21 mouse cellular contexts compared by ENCODE assay signal in genomic region chr9:60959537-60959936, GRCm38 (mm10).
DNase-seq lines count a peak whose midpoint lies in the region; TF ChIP-seq lines count a peak whose summit lies in the region.
"Had no signal": no experiment of that assay in that cellular context is flagged by ENCODE, and none has a peak within 500 bp of the region (broad histone marks: within the 10 kb centered on the region; RNA-seq: fewer than 3 reads in every experiment).

No protein-coding gene starts in this region.

- H3K4me1 ChIP-seq in embryonic fibroblast, embryonic 13.5 days (ENCODE audit: control insufficient read depth, insufficient read depth, low read length), result peaks cover 8% of the 10 kb centered on the region
- H3K4me1 ChIP-seq: forebrain, embryonic 12.5 days had no signal

- TF ChIP-seq CTCF in C2C12 (IDR thresholded peaks at IDR 0.05; ENCODE audit: control insufficient read depth, insufficient read depth, insufficient read length), result no peak
- TF ChIP-seq CTCF in embryonic fibroblast, embryonic 13.5 days (IDR thresholded peaks at IDR 0.05; ENCODE audit: borderline replicate concordance, insufficient read depth, low read length), result no peak

- H3K27me3 ChIP-seq in C2C12 (ENCODE audit: control insufficient read depth, insufficient read depth, insufficient read length), result no peaks in the 10 kb centered on the region
- H3K27me3 ChIP-seq: Patski had no signal

- H3K79me2 ChIP-seq in C2C12 (ENCODE audit: control insufficient read depth, insufficient read depth), result no peaks in the 10 kb centered on the region

- no peaks in the 10 kb centered on the region for H3K79me3 ChIP-seq in C2C12 (ENCODE audit: low read depth)

- no peak overlapping the region for H3K4me3 ChIP-seq in C2C12 (ENCODE audit: insufficient read depth, poor library complexity, severe bottlenecking)
- no peak overlapping the region for H3K4me3 ChIP-seq in embryonic fibroblast, embryonic 13.5 days (ENCODE audit: insufficient read depth, low read length)
- H3K4me3 ChIP-seq: embryonic facial prominence, embryonic 10.5 days; embryonic facial prominence, embryonic 12.5 days; erythroblast, embryonic 14.5 days; forebrain, embryonic 10.5 days; forebrain, embryonic 12.5 days had no signal

- DNase-seq in 3T3-L1 (ENCODE audit: low read depth, low spot score), result peak; percentile 77
- DNase-seq in layer of hippocampus, adult 9-11 months, result no peak
- DNase-seq in kidney, postnatal 14 days, result no peak
- no peak for DNase-seq in heart, adult 18-20 months
- DNase-seq: adrenal gland, adult 8-10 months; adrenal gland, postnatal 14 days; adrenal gland, postnatal 36 days; B cell, adult 2 months; cerebellum, adult 11-12 months; cerebellum, adult 2 months; cerebellum, adult 9-10 months; cerebellum, postnatal 10 days; cerebellum, postnatal 25 days had no signal

- TF ChIP-seq POLR2A in embryonic fibroblast, embryonic 13.5 days (IDR thresholded peaks at IDR 0.05; ENCODE audit: low read depth, low read length), result no peak

- peak overlapping the region; percentile 39; the same call in 1 of the 2 replicates for H3K27ac ChIP-seq in embryonic fibroblast, embryonic 13.5 days (ENCODE audit: insufficient read depth, low read length)
- H3K27ac ChIP-seq: embryonic facial prominence, embryonic 10.5 days; embryonic facial prominence, embryonic 12.5 days; forebrain, embryonic 10.5 days; forebrain, embryonic 12.5 days had no signal

- H3K36me3 ChIP-seq in C2C12 (ENCODE audit: control insufficient read depth, insufficient read depth), result no peaks in the 10 kb centered on the region
- H3K36me3 ChIP-seq: embryonic facial prominence, embryonic 10.5 days; embryonic facial prominence, embryonic 12.5 days; forebrain, embryonic 10.5 days; forebrain, embryonic 12.5 days had no signal

- no peak overlapping the region for H3ac ChIP-seq in C2C12 (ENCODE audit: control insufficient read depth, insufficient read length, low read depth)

TF ChIP-seq in C2C12, 6 proteins besides CTCF, POLR2A, EP300 and RAD21:
- TF ChIP-seq CEBPB (IDR thresholded peaks at IDR 0.05; ENCODE audit: low read depth), result peak; percentile 91
- TF ChIP-seq MAX (IDR thresholded peaks at IDR 0.05), result no peak
- TF ChIP-seq FOSL1 (IDR thresholded peaks at IDR 0.05; ENCODE audit: insufficient read depth, low read length, poor library complexity, severe bottlenecking), result no peak
- no peak for TF ChIP-seq USF1 (IDR thresholded peaks at IDR 0.05; ENCODE audit: low read depth)
- no peak for TF ChIP-seq MYOD1 (IDR thresholded peaks at IDR 0.05; ENCODE audit: control insufficient read depth, insufficient read length, low read depth)
- TF ChIP-seq MYOG (IDR thresholded peaks at IDR 0.05; ENCODE audit: control insufficient read depth, extremely low read depth, insufficient read length), result no peak
